Mouse (Mus musculus): Measurements from ENCODE around the gene Trim25. TPM values are rescaled to one million over a fixed set of nuclear protein-coding genes. Genes with fewer than 3 reads are reported as not detected.

The Trim25 gene
- polyA plus RNA-seq, 2 experiments, result 5.6 to 6.1 TPM

DNA sequence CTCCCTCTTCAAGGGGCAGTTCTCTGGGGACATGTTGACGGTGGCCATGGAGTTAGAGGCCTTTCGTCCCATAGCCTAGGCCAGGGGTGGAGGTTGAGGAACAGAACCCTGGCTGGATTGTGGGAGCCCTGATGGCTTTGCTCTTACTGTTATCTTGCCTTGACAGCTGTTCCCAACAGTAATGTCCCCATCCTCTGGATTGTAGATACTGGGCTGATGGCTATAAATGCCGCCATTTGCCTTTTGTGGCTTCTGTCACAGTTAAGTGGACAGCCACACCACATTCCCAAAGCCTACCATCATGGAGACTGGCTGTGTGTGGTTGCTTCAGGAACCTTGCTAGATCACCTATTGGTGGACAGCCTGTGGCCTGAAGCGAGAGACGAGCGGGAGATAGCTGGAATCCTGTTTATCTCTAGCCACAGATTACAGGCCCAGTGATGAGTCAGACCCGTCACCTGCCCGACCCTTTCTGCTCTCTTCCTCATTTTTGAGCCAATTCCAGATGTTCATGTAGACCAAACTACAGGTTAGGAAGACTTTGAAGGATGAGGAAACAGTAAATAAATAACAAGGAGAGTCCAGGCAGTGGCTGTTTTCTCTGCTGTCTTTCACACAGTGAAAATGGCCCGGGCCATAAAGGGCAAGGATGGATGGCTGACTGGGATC lies 18.5 kb downstream of the Trim25 start:
- 90% methylated on average over 9 of the region's 9 CpGs for WGBS
- H3K9ac ChIP-seq (ENCODE audit: low read depth, low read length, severe bottlenecking), result no peak overlapping the region
- H3K36me3 ChIP-seq (ENCODE audit: control insufficient read depth, insufficient read depth, low read length), result no peaks in the 10 kb centered on the region
- DNase-seq (ENCODE audit: low spot score), result no peak
- H3K27me3 ChIP-seq (ENCODE audit: control insufficient read depth, insufficient read depth, low read length), result no peaks in the 10 kb centered on the region
- H3K4me1 ChIP-seq (ENCODE audit: control insufficient read depth, insufficient read depth, low read length), result no peaks in the 10 kb centered on the region
- TF ChIP-seq POLR2A (IDR thresholded peaks at IDR 0.05; ENCODE audit: borderline replicate concordance, extremely low read depth, insufficient read depth, insufficient read length), result no peak
- ATAC-seq (ENCODE audit: low FRiP score, low read depth), result no peak
- no peaks in the 10 kb centered on the region for H3K9me3 ChIP-seq (ENCODE audit: control insufficient read depth, low read length)
- no peak overlapping the region for H3K4me3 ChIP-seq (replicated peaks; ENCODE audit: low read length)
- no peak overlapping the region for H3K27ac ChIP-seq (replicated peaks; ENCODE audit: low read depth, low read length)
- H3K4me2 ChIP-seq (replicated peaks; ENCODE audit: low read depth, low read length, severe bottlenecking), result no peak overlapping the region

DNA sequence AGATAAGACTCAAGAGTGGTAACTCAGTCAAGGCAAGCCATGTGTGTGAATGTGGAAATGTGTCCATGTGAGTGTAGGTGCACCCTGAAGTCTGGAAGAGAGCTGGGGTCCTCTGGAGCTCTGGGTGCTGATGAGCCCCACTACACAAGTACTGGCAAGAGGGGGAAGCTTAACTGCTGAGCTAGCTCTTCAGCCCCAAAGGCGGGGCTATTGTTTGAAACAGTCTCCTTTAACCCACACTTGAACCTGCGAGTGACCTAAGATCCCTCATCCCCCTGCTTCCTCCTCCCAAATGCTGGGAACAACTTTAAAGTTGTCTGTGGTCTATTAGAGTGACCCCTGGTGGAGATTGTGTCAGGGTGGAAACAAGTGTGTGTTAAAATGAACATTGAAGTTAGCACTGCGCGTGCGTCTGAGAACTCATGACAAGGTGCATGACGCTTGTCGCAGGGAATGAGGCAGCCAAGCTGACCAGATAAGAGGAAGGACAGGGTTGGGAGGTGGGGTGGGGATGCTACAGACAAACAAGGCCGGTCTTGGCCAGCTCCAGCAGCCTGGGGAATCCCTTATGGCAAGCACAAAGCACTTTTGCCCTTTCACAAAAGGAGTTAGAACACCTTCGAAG lies 21.6 kb downstream of the Trim25 start:
- ATAC-seq (ENCODE audit: low FRiP score, low read depth) (no peak), DNase-seq (ENCODE audit: low spot score) (no peak)
- H3K27ac ChIP-seq (replicated peaks; ENCODE audit: low read depth, low read length), result no peak overlapping the region
- 73% methylated on average over 9 of the region's 9 CpGs for WGBS
- peaks cover 3% of the 10 kb centered on the region; the same call in 1 of the 2 replicates for H3K4me1 ChIP-seq (ENCODE audit: control insufficient read depth, insufficient read depth, low read length)
- TF ChIP-seq POLR2A (IDR thresholded peaks at IDR 0.05; ENCODE audit: borderline replicate concordance, extremely low read depth, insufficient read depth, insufficient read length), result no peak
- H3K9me3 ChIP-seq (ENCODE audit: control insufficient read depth, low read length), result no peaks in the 10 kb centered on the region
- H3K27me3 ChIP-seq (ENCODE audit: control insufficient read depth, insufficient read depth, low read length), result no peaks in the 10 kb centered on the region
- no peak overlapping the region for H3K9ac ChIP-seq (ENCODE audit: low read depth, low read length, severe bottlenecking)
- no peak overlapping the region for H3K4me3 ChIP-seq (replicated peaks; ENCODE audit: low read length)
- H3K4me2 ChIP-seq (replicated peaks; ENCODE audit: low read depth, low read length, severe bottlenecking), result no peak overlapping the region
- no peaks in the 10 kb centered on the region for H3K36me3 ChIP-seq (ENCODE audit: control insufficient read depth, insufficient read depth, low read length)

DNA sequence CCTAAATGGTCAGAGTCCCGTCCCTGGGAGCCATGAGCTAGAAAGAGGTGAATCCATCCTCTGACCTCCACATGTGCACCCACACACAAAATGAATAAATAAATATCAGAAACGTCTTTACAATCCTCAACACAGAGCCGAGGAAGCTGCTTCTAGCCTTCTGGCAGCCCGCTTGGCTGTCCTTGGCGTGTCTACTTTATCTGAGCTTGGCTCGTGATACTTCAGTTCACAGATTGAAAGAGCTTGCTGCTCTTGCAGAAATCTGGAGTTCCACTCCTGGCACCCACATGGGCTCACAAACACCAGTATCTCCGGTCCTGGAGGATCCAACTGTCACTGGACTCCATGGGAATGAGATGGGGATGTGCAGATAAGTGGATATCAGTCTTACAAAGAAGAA lies 22.5 kb downstream of the Trim25 start:
- H3K4me3 ChIP-seq (replicated peaks; ENCODE audit: low read length), result no peak overlapping the region

GRCm38 (mm10) chr11:89022120-89022731 lies 23.1 kb downstream of the Trim25 start:
- ATAC-seq (ENCODE audit: low FRiP score, low read depth) (no peak), DNase-seq (ENCODE audit: low spot score) (no peak)
- Histone ChIP-seq H3K4me2 (replicated peaks; ENCODE audit: low read depth, low read length, severe bottlenecking) (no peak overlapping the region), H3K9me3 (ENCODE audit: control insufficient read depth, low read length) (no peaks in the 10 kb centered on the region), H3K4me3 (replicated peaks; ENCODE audit: low read length) (no peak overlapping the region), H3K4me1 (ENCODE audit: control insufficient read depth, insufficient read depth, low read length) (peaks cover 3% of the 10 kb centered on the region; the same call in 1 of the 2 replicates), H3K27me3 (ENCODE audit: control insufficient read depth, insufficient read depth, low read length) (no peaks in the 10 kb centered on the region), H3K27ac (replicated peaks; ENCODE audit: low read depth, low read length) (no peak overlapping the region), H3K9ac (ENCODE audit: low read depth, low read length, severe bottlenecking) (no peak overlapping the region), H3K36me3 (ENCODE audit: control insufficient read depth, insufficient read depth, low read length) (no peaks in the 10 kb centered on the region)
- TF ChIP-seq POLR2A (IDR thresholded peaks at IDR 0.05; ENCODE audit: borderline replicate concordance, extremely low read depth, insufficient read depth, insufficient read length), result no peak
- 62% methylated on average over 8 of the region's 8 CpGs for WGBS

More for the DNA sequence above, 22.5 kb downstream of the Trim25 start:
- H3K9me3 ChIP-seq (ENCODE audit: control insufficient read depth, low read length), result no peaks in the 10 kb centered on the region
- DNase-seq (ENCODE audit: low spot score), result no peak
- no peak overlapping the region for H3K9ac ChIP-seq (ENCODE audit: low read depth, low read length, severe bottlenecking)
- no peak for ATAC-seq (ENCODE audit: low FRiP score, low read depth)
- H3K27ac ChIP-seq (replicated peaks; ENCODE audit: low read depth, low read length), result no peak overlapping the region
- 88% methylated on average over 7 of the region's 7 CpGs for WGBS
- H3K4me2 ChIP-seq (replicated peaks; ENCODE audit: low read depth, low read length, severe bottlenecking), result no peak overlapping the region
- H3K27me3 ChIP-seq (ENCODE audit: control insufficient read depth, insufficient read depth, low read length), result no peaks in the 10 kb centered on the region
- TF ChIP-seq POLR2A (IDR thresholded peaks at IDR 0.05; ENCODE audit: borderline replicate concordance, extremely low read depth, insufficient read depth, insufficient read length), result no peak
- peaks cover 3% of the 10 kb centered on the region; the same call in 1 of the 2 replicates for H3K4me1 ChIP-seq (ENCODE audit: control insufficient read depth, insufficient read depth, low read length)
- H3K36me3 ChIP-seq (ENCODE audit: control insufficient read depth, insufficient read depth, low read length), result no peaks in the 10 kb centered on the region

GRCm38 (mm10) chr11:89023477-89023876 lies 24.3 kb downstream of the Trim25 start:
- DNase-seq (ENCODE audit: low spot score), result no peak

More at GRCm38 (mm10) chr11:89023477-89023876, 24.3 kb downstream of the Trim25 start:
- Histone ChIP-seq H3K9me3 (ENCODE audit: control insufficient read depth, low read length) (no peaks in the 10 kb centered on the region), H3K4me2 (replicated peaks; ENCODE audit: low read depth, low read length, severe bottlenecking) (no peak overlapping the region), H3K9ac (ENCODE audit: low read depth, low read length, severe bottlenecking) (no peak overlapping the region), H3K27ac (replicated peaks; ENCODE audit: low read depth, low read length) (no peak overlapping the region), H3K4me1 (ENCODE audit: control insufficient read depth, insufficient read depth, low read length) (peaks cover 3% of the 10 kb centered on the region; the same call in 1 of the 2 replicates), H3K36me3 (ENCODE audit: control insufficient read depth, insufficient read depth, low read length) (no peaks in the 10 kb centered on the region), H3K27me3 (ENCODE audit: control insufficient read depth, insufficient read depth, low read length) (no peaks in the 10 kb centered on the region), H3K4me3 (replicated peaks; ENCODE audit: low read length) (no peak overlapping the region)
- no peak for TF ChIP-seq POLR2A (IDR thresholded peaks at IDR 0.05; ENCODE audit: borderline replicate concordance, extremely low read depth, insufficient read depth, insufficient read length)
- WGBS, result 68% methylated on average over 10 of the region's 10 CpGs
- no peak for ATAC-seq (ENCODE audit: low FRiP score, low read depth)
